Mouse (Mus musculus): ENCODE measurements around the gene Tmed4.

- TF ChIP-seq CTCF (IDR thresholded peaks at IDR 0.05; ENCODE audit: insufficient read depth, low read length) (no peak), POLR2A (IDR thresholded peaks at IDR 0.05; ENCODE audit: borderline replicate concordance, extremely low read depth, low read depth, low read length) (no peak)
Observed at GRCm38 (mm10) chr11:6224541-6225229, 50.0 kb downstream of the Tmed4 start.

Data from lung, adult 2 months (tissue).